Mouse (Mus musculus): ENCODE data around the gene 4931422A03Rik. TPM values are rescaled to one million over a fixed set of nuclear protein-coding genes. Genes with fewer than 3 reads are reported as not detected.
"Not testable (repeated sequence)": the region's sequence is repeated elsewhere in the genome, so short reads cannot be mapped to it uniquely, and the experiment has no call there.

Gene 4931422A03Rik
- 0.11 TPM for polyA plus RNA-seq (2012; fragmentation: generic; extraction: Trizol)
- long read RNA-seq, experiment 1: 0 reads
- long read RNA-seq, experiment 2: 0 reads

GRCm38 (mm10) chr2:104028139-104028723 is at the start of gene 4931422A03Rik:
Gene 4931422A03Rik, minus strand, starts transcription at chr2:104028361.
- peak within 1 kb of the TSS; percentile 80 for H3ac ChIP-seq (ENCODE audit: control insufficient read depth, insufficient read length, low read depth)
- peaks cover 1% of the 10 kb centered on the region for H3K27me3 ChIP-seq (ENCODE audit: control insufficient read depth, insufficient read depth, insufficient read length)
- TF ChIP-seq MYOG (IDR thresholded peaks at IDR 0.05; ENCODE audit: control insufficient read depth, extremely low read depth, insufficient read length) (no peak), CEBPB (IDR thresholded peaks at IDR 0.05; ENCODE audit: low read depth) (no peak), MYOD1 (IDR thresholded peaks at IDR 0.05; ENCODE audit: control insufficient read depth, insufficient read length, low read depth) (no peak), MAX (IDR thresholded peaks at IDR 0.05) (no peak), USF1 (IDR thresholded peaks at IDR 0.05; ENCODE audit: low read depth) (no peak), FOSL1 (IDR thresholded peaks at IDR 0.05; ENCODE audit: insufficient read depth, low read length, poor library complexity, severe bottlenecking) (no peak), CTCF (IDR thresholded peaks at IDR 0.05; ENCODE audit: control insufficient read depth, insufficient read depth, insufficient read length) (no peak)
- H3K79me3 ChIP-seq (ENCODE audit: low read depth): peaks cover 9% of the 10 kb centered on the region
- H3K79me2 ChIP-seq (ENCODE audit: control insufficient read depth, insufficient read depth): peaks cover 31% of the 10 kb centered on the region
- H3K36me3 ChIP-seq (ENCODE audit: control insufficient read depth, insufficient read depth): peaks cover 12% of the 10 kb centered on the region
- peak within 1 kb of the TSS; percentile 92 for H3K4me3 ChIP-seq (ENCODE audit: insufficient read depth, poor library complexity, severe bottlenecking)

GRCm38 (mm10) chr2:104069704-104070185 is 41.6 kb upstream of the 4931422A03Rik start, which contains the start of gene Cd59b:
Gene Cd59b, plus strand, starts transcription at chr2:104069849.
- Histone ChIP-seq H3K4me3 (ENCODE audit: insufficient read depth, poor library complexity, severe bottlenecking) (no peak within 1 kb of the TSS), H3K27me3 (ENCODE audit: control insufficient read depth, insufficient read depth, insufficient read length) (no peaks in the 10 kb centered on the region), H3K79me3 (ENCODE audit: low read depth) (no peaks in the 10 kb centered on the region), H3K79me2 (ENCODE audit: control insufficient read depth, insufficient read depth) (no peaks in the 10 kb centered on the region), H3ac (ENCODE audit: control insufficient read depth, insufficient read length, low read depth) (no peak within 1 kb of the TSS), H3K36me3 (ENCODE audit: control insufficient read depth, insufficient read depth) (no peaks in the 10 kb centered on the region)
- TF ChIP-seq MAX (IDR thresholded peaks at IDR 0.05) (no peak), MYOD1 (IDR thresholded peaks at IDR 0.05; ENCODE audit: control insufficient read depth, insufficient read length, low read depth) (no peak), FOSL1 (IDR thresholded peaks at IDR 0.05; ENCODE audit: insufficient read depth, low read length, poor library complexity, severe bottlenecking) (no peak), MYOG (IDR thresholded peaks at IDR 0.05; ENCODE audit: control insufficient read depth, extremely low read depth, insufficient read length) (no peak), CEBPB (IDR thresholded peaks at IDR 0.05; ENCODE audit: low read depth) (no peak)

- H3K4me3 ChIP-seq (ENCODE audit: insufficient read depth, poor library complexity, severe bottlenecking); H3K79me3 ChIP-seq (ENCODE audit: low read depth); H3K36me3 ChIP-seq (ENCODE audit: control insufficient read depth, insufficient read depth); H3K79me2 ChIP-seq (ENCODE audit: control insufficient read depth, insufficient read depth); H3ac ChIP-seq (ENCODE audit: control insufficient read depth, insufficient read length, low read depth); H3K27me3 ChIP-seq (ENCODE audit: control insufficient read depth, insufficient read depth, insufficient read length): not testable (repeated sequence)
Observed at GRCm38 (mm10) chr2:104068450-104068849, 40.3 kb upstream of the 4931422A03Rik start, which contains the start of gene Gm10799. Gene Gm10799, minus strand, starts transcription at chr2:104068550.

- H3K79me3 ChIP-seq (ENCODE audit: low read depth); H3K79me2 ChIP-seq (ENCODE audit: control insufficient read depth, insufficient read depth); H3ac ChIP-seq (ENCODE audit: control insufficient read depth, insufficient read length, low read depth); H3K27me3 ChIP-seq (ENCODE audit: control insufficient read depth, insufficient read depth, insufficient read length); H3K36me3 ChIP-seq (ENCODE audit: control insufficient read depth, insufficient read depth); H3K4me3 ChIP-seq (ENCODE audit: insufficient read depth, poor library complexity, severe bottlenecking): not testable (repeated sequence)
Observed at GRCm38 (mm10) chr2:104065526-104065925, 37.4 kb upstream of the 4931422A03Rik start, which contains the start of gene Gm10912. Gene Gm10912, plus strand, starts transcription at chr2:104065826.

GRCm38 (mm10) chr2:104064152-104064551 is 36.0 kb upstream of the 4931422A03Rik start:
- Histone ChIP-seq H3K27me3 (ENCODE audit: control insufficient read depth, insufficient read depth, insufficient read length) (no peaks in the 10 kb centered on the region), H3K36me3 (ENCODE audit: control insufficient read depth, insufficient read depth) (peaks cover 5% of the 10 kb centered on the region), H3ac (ENCODE audit: control insufficient read depth, insufficient read length, low read depth) (no peak overlapping the region), H3K4me3 (ENCODE audit: insufficient read depth, poor library complexity, severe bottlenecking) (no peak overlapping the region), H3K79me2 (ENCODE audit: control insufficient read depth, insufficient read depth) (no peaks in the 10 kb centered on the region), H3K79me3 (ENCODE audit: low read depth) (no peaks in the 10 kb centered on the region)
- no peak for TF ChIP-seq FOSL1 (IDR thresholded peaks at IDR 0.05; ENCODE audit: insufficient read depth, low read length, poor library complexity, severe bottlenecking)
- TF ChIP-seq CTCF (IDR thresholded peaks at IDR 0.05; ENCODE audit: control insufficient read depth, insufficient read depth, insufficient read length): no peak
- no peak for TF ChIP-seq MAX (IDR thresholded peaks at IDR 0.05)
- TF ChIP-seq MYOG (IDR thresholded peaks at IDR 0.05; ENCODE audit: control insufficient read depth, extremely low read depth, insufficient read length): no peak
- TF ChIP-seq CEBPB (IDR thresholded peaks at IDR 0.05; ENCODE audit: low read depth): no peak
- no peak for TF ChIP-seq USF1 (IDR thresholded peaks at IDR 0.05; ENCODE audit: low read depth)

- Histone ChIP-seq H3K27me3 (ENCODE audit: control insufficient read depth, insufficient read depth, insufficient read length) (no peaks in the 10 kb centered on the region), H3ac (ENCODE audit: control insufficient read depth, insufficient read length, low read depth) (no peak overlapping the region), H3K79me2 (ENCODE audit: control insufficient read depth, insufficient read depth) (no peaks in the 10 kb centered on the region), H3K4me3 (ENCODE audit: insufficient read depth, poor library complexity, severe bottlenecking) (no peak overlapping the region), H3K36me3 (ENCODE audit: control insufficient read depth, insufficient read depth) (peaks cover 15% of the 10 kb centered on the region), H3K79me3 (ENCODE audit: low read depth) (no peaks in the 10 kb centered on the region)
- TF ChIP-seq CEBPB (IDR thresholded peaks at IDR 0.05; ENCODE audit: low read depth) (no peak), FOSL1 (IDR thresholded peaks at IDR 0.05; ENCODE audit: insufficient read depth, low read length, poor library complexity, severe bottlenecking) (no peak), USF1 (IDR thresholded peaks at IDR 0.05; ENCODE audit: low read depth) (no peak), CTCF (IDR thresholded peaks at IDR 0.05; ENCODE audit: control insufficient read depth, insufficient read depth, insufficient read length) (no peak), MYOD1 (IDR thresholded peaks at IDR 0.05; ENCODE audit: control insufficient read depth, insufficient read length, low read depth) (no peak), MYOG (IDR thresholded peaks at IDR 0.05; ENCODE audit: control insufficient read depth, extremely low read depth, insufficient read length) (no peak), MAX (IDR thresholded peaks at IDR 0.05) (no peak)
Observed at GRCm38 (mm10) chr2:104062665-104063064, 34.5 kb upstream of the 4931422A03Rik start.

Data from C2C12 (cell line).